Mouse (Mus musculus): Measurements from ENCODE around the gene Serinc2. TPM values are rescaled to one million over a fixed set of nuclear protein-coding genes. Genes with fewer than 3 reads are reported as not detected.

Gene Serinc2
- polyA plus RNA-seq, 1 experiment from 2014 or later = 6.3 TPM

DNA sequence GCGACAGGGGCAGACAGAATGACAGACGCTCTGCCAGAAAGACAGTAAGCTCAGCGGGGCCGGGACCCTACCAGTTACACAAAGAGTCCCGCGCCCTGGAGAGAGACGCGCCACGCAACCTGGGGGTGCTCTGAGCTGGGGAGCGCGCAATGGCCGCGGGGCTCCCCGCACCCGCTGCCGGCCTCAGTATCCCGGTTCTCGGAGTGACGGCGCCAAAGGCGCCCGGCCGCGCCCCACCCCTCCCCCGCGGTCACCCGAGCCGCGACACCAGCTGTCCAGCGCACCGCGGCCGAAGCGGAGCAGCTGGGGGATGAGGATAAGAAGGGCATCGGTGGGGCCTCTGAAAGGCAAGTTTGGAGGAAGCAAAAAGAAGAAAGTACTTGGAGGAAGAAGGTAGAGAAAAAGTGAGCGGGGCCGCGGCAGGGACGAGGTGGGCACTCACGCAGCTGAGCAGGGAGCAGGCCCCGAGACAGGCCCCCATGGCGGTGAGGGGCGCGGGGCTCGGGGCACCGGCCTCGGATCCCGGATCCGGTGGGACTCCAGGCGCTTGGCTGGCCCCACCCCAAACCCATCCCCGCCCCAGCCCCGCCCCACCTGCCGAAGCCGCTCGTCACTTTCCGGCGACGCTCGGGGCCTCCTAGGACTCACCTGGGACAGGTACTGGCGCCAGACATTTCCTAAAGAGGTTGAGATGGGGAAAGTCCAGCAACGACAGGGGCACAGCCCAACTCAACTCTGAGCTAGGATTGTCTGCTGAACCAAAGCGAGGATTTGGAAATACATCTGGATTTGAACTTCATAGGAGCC is 3.8 kb downstream of the Serinc2 start:
- 1% methylated on average over 62 of the region's 62 CpGs for WGBS
- H3K9me3 ChIP-seq (replicated peaks) = no peaks in the 10 kb centered on the region
- peak overlapping the region; percentile 98 for H3K4me2 ChIP-seq
- ATAC-seq (replicated peaks; ENCODE audit: insufficient number of reproducible peaks, insufficient read depth, low FRiP score, low read depth) = 0 out of 2 replicates have a peak, but pooled peaks have one; percentile 27
- peak overlapping the region; percentile 56 for H3K9ac ChIP-seq
- H3K27ac ChIP-seq = no peak overlapping the region
- peaks cover 16% of the 10 kb centered on the region for H3K4me1 ChIP-seq (replicated peaks)
- peak overlapping the region; percentile 59 for H3K4me3 ChIP-seq
- peaks cover 86% of the 10 kb centered on the region for H3K27me3 ChIP-seq
- no peaks in the 10 kb centered on the region for H3K36me3 ChIP-seq

DNA sequence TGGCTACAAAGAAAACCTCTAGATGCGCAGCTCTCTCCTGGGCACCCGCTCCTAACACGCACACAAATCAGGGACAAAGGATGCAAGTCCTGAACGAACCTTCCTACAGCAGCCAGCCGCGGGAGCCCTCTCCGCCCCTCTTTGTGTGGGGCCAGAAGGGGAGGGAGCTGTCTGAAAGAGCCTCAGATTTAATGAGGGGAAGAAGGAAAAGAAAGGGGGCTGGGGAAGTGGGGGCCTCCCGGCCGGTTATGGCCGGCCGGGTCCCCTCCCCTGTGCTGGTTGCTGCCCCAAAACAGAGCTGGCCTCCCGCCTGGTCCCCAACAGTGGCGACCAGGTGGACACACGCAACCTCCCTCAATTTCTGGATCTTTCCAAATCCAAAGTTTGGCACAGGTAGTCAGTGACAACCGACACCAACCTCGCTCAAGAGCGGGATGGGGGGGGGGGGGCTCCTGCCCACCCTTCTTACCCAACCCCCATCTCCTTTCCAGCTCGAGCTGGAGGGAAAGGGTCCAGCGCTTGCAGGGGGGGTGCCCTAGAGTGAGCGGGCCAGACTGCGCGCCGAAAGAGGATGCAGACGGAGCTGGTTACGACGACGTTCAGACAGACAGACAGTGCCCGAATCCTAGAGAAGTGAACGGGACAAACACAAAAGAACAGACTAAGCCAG is 4.5 kb downstream of the Serinc2 start:
- Histone ChIP-seq H3K4me2 (peak overlapping the region; percentile 98), H3K9me3 (replicated peaks) (no peaks in the 10 kb centered on the region), H3K4me1 (replicated peaks) (peaks cover 16% of the 10 kb centered on the region), H3K36me3 (no peaks in the 10 kb centered on the region), H3K27me3 (peaks cover 84% of the 10 kb centered on the region), H3K4me3 (peak overlapping the region; percentile 59), H3K27ac (peak overlapping the region; percentile 5; the same call in 1 of the 2 replicates), H3K9ac (peak overlapping the region; percentile 56)
- ATAC-seq (replicated peaks; ENCODE audit: insufficient number of reproducible peaks, insufficient read depth, low FRiP score, low read depth) = no peak
- under 1% methylated on average over 28 of the region's 29 CpGs for WGBS

DNA sequence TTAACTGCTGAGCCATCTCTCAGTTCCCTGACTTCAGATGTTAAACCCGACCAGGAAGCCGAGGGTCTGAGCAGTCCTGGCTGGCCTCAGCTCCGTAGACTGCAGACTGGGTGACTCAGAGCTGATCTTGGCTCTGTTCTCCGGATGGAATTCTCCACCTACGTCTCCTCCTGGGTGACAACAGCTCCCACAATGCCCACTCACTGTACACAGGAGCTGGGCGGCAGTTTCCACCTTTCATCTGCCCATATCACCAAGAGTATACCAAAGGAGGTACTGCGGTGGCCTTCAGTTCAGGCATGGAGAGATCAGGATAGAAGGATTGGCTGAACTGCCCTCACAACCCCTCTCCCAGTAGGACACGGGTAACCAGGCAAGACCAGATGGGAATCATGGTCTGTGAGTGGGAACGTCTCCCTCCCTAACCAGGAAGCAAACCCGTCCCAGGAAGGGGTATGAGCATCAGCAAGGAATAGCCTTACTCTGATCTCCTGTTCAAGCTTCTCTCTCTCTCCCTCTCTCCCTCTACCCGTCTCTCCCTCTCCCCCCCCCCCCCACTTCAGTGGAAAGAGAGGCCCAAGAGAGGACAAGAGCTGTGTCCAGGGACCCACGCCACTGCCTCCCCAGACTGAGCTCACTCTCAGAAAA is 5.2 kb downstream of the Serinc2 start:
- peak overlapping the region; percentile 59 for H3K4me3 ChIP-seq

DNA sequence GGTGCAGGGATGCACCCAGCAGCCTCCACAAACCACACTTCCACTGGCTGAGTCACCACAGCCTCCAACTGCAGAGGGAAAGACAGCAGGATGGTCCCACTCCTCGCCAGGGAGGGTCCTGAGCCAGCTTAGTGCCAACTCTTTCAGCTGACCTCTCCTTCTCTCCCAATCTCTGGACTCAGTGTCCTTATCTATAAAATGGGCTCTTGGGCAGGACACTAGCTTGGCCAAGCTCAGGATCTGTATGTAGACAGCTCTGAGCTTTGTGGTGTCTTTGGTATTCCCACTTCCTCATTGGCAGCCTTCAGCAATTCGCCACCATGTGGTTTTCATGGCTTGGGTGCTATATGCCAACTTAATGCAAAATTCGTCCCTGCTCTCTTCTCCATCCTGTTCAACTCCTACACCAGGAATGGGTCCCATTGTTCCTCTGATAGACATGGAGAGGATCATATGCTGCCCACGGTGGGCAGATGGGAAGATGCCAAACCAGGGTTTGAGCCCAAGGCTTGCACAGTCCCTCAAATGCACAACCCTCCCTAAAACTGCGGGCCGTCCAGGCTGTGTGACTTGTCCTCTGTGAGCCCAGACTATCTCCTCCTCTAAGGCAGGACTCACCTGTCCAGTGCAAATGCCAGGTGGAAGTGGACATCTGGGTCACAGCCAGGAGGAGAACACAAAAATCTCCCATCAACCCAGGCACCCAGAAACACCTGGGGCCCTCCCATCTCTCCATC is 8.2 kb downstream of the Serinc2 start:
- peaks cover 18% of the 10 kb centered on the region for H3K4me1 ChIP-seq (replicated peaks)
- H3K27me3 ChIP-seq = peaks cover 54% of the 10 kb centered on the region
- no peak overlapping the region for H3K4me3 ChIP-seq
- ATAC-seq (replicated peaks; ENCODE audit: insufficient number of reproducible peaks, insufficient read depth, low FRiP score, low read depth) = no peak
- WGBS = 71% methylated on average over 6 of the region's 6 CpGs
- H3K4me2 ChIP-seq = no peak overlapping the region
- no peak overlapping the region for H3K27ac ChIP-seq
- H3K9ac ChIP-seq = no peak overlapping the region
- no peaks in the 10 kb centered on the region for H3K36me3 ChIP-seq
- H3K9me3 ChIP-seq (replicated peaks) = no peaks in the 10 kb centered on the region

More for the DNA sequence above, 5.2 kb downstream of the Serinc2 start:
- Histone ChIP-seq H3K4me2 (peak overlapping the region; percentile 98), H3K27ac (peak overlapping the region; percentile 5; the same call in 1 of the 2 replicates), H3K9ac (0 out of 2 replicates have a peak overlapping the region, but pooled peaks have one; percentile 56), H3K36me3 (no peaks in the 10 kb centered on the region), H3K27me3 (peaks cover 82% of the 10 kb centered on the region), H3K4me1 (replicated peaks) (peaks cover 16% of the 10 kb centered on the region), H3K9me3 (replicated peaks) (no peaks in the 10 kb centered on the region)
- ATAC-seq (replicated peaks; ENCODE audit: insufficient number of reproducible peaks, insufficient read depth, low FRiP score, low read depth) = no peak
- 10% methylated on average over 11 of the region's 12 CpGs for WGBS

DNA sequence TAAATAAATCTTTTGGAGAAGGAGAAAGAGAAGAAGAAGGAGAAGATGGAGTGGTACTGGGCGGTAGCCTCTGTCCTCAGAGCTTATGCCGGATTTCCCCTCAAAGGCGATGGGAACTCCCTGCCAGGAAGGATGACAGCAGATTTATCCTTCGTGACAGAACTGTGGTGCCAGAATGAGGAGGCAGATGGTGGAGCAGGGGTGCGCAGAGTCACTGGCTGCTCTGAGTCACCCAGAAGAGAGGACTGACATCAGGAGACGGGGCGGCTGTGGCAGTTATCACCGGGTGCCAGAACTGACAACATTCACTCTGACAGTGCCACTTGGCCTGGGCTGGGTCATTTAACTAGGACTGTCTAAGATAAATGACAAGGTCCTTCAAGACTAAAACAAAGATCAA is 8.9 kb downstream of the Serinc2 start:
- H3K4me2 ChIP-seq = no peak overlapping the region
- no peaks in the 10 kb centered on the region for H3K36me3 ChIP-seq
- H3K27ac ChIP-seq = no peak overlapping the region
- H3K4me1 ChIP-seq (replicated peaks) = peaks cover 14% of the 10 kb centered on the region
- no peaks in the 10 kb centered on the region for H3K9me3 ChIP-seq (replicated peaks)
- WGBS = 60% methylated on average over 8 of the region's 8 CpGs
- H3K4me3 ChIP-seq = no peak overlapping the region
- ATAC-seq (replicated peaks; ENCODE audit: insufficient number of reproducible peaks, insufficient read depth, low FRiP score, low read depth) = no peak
- no peak overlapping the region for H3K9ac ChIP-seq
- peaks cover 47% of the 10 kb centered on the region for H3K27me3 ChIP-seq

DNA sequence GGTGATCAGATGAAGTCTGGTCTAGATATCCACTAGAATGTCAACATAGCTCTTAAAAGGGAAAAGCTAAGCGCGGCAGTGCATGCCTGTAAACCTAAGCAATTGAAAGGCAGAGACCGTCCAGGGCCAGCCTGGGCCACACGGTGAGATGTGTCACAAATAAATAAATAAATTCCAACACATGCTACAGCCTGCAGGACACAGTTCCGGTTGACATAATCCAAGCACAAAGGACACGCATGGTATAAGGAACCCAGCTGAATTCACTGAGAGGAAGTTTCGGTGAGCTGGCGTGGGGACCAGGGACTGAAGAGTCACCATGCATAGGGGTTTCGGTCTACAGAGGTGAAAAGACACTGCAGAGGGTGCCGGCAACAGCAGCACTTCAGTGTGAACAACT is 10.3 kb downstream of the Serinc2 start:
- Histone ChIP-seq H3K4me3 (no peak overlapping the region), H3K4me2 (no peak overlapping the region), H3K4me1 (replicated peaks) (peaks cover 4% of the 10 kb centered on the region), H3K9ac (no peak overlapping the region), H3K36me3 (no peaks in the 10 kb centered on the region), H3K9me3 (replicated peaks) (no peaks in the 10 kb centered on the region), H3K27ac (no peak overlapping the region), H3K27me3 (peaks cover 46% of the 10 kb centered on the region)
- ATAC-seq (replicated peaks; ENCODE audit: insufficient number of reproducible peaks, insufficient read depth, low FRiP score, low read depth) = no peak
- WGBS = 85% methylated on average over 10 of the region's 10 CpGs

DNA sequence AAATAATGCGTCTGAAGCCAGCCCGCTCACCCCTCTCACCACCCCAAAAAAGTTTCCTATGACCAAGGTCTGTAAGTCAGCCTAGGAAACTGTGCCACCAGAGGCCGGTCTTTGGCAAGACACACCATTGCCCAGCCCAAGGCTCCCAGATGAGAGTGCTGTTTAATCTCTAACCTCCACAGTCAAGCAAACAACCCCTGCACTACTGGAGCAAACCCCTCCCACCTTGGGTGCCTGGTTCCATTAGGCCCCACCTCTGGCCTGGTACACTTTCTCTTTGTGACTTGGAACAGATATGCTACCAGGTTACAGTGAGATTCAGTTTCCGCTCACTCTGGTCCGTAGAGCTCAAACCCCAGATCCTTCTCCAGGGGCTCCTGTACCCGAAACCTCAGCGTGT is 11.9 kb downstream of the Serinc2 start:
- WGBS = 74% methylated on average over 7 of the region's 7 CpGs
- ATAC-seq (replicated peaks; ENCODE audit: insufficient number of reproducible peaks, insufficient read depth, low FRiP score, low read depth) = no peak

DNA sequence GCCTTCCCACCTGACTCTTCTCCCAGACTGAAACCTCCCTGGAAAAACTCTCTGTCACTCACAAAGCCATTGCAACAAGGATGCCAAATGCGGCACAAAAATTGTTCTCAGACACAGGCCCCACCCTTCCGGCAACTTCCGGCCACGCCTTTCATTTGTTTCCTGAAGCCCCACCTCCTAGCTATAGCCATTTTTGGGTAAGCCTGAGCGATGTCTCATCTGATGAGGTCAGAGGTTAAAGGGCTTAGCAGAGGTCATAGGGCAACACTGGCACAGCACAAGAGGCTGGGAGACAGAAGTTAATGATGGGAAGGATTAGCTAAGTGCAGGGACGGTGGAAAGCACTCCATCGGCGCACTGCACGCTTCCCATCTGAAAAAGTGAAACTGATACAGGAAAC is 12.4 kb downstream of the Serinc2 start:
- Histone ChIP-seq H3K9me3 (replicated peaks) (no peaks in the 10 kb centered on the region), H3K27me3 (peaks cover 32% of the 10 kb centered on the region), H3K4me1 (replicated peaks) (peaks cover 2% of the 10 kb centered on the region; the same call in 1 of the 2 replicates), H3K27ac (no peak overlapping the region), H3K36me3 (no peaks in the 10 kb centered on the region), H3K4me2 (no peak overlapping the region), H3K9ac (no peak overlapping the region), H3K4me3 (no peak overlapping the region)
- no peak for ATAC-seq (replicated peaks; ENCODE audit: insufficient number of reproducible peaks, insufficient read depth, low FRiP score, low read depth)
- 63% methylated on average over 9 of the region's 9 CpGs for WGBS

More for the DNA sequence above, 11.9 kb downstream of the Serinc2 start:
- Histone ChIP-seq H3K27me3 (peaks cover 37% of the 10 kb centered on the region), H3K4me2 (no peak overlapping the region), H3K9me3 (replicated peaks) (no peaks in the 10 kb centered on the region), H3K4me3 (no peak overlapping the region), H3K36me3 (no peaks in the 10 kb centered on the region), H3K9ac (no peak overlapping the region), H3K4me1 (replicated peaks) (peaks cover 2% of the 10 kb centered on the region; the same call in 1 of the 2 replicates), H3K27ac (no peak overlapping the region)

DNA sequence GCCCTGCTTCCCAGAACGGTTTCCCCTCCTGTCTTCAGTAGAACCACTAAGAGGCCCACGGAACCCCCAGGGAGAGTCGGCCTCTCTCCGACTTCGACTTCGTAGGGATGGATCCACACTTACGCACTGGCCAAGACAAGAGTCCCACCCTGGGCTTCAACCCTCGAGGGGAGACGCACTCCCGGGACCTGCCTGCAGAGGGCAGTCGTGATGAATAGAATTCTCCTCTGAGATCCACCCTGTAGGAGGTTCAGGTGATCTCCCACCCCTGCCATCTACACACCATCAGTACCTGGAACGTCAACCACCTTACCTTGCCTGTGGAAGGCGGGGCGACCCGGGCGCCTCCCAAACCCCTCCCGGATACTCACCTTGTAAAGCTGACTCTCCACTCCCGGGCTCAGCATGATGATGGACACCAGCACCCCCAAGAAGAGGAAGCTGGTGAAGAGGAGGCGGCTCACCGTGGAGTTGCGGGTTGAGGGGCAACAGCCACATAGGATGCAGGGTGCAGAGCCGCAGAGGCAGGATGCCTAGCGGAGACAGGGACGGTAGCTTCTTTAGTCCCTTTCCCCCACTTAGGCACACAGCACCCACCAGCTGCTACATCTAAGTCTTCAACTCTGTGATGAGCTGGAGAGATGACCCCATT is 14.2 kb downstream of the Serinc2 start:
- no peak overlapping the region for H3K9ac ChIP-seq
- no peak for ATAC-seq (replicated peaks; ENCODE audit: insufficient number of reproducible peaks, insufficient read depth, low FRiP score, low read depth)
- 18% methylated on average over 24 of the region's 24 CpGs for WGBS

DNA sequence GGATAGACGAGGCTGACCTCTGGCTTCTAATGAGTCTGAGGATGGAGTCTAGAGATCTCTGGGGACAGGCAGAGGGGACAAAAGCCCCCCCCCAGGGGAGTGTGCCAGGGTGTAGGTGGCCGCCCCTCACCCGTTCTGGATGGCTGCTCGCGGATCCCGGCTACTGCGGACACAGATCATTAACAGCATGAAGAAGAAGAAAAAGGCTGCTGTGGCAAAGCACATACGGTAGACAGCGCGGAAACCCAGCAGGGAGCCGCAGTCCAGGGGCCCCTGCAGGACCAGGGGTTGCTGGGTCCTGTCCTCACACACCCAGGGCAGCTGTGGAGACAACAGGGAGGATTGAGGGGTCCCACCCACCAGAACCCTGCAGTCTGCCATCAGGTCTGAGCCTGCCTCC is 14.9 kb downstream of the Serinc2 start:
- no peaks in the 10 kb centered on the region for H3K36me3 ChIP-seq
- H3K27ac ChIP-seq = no peak overlapping the region
- no peak overlapping the region for H3K4me3 ChIP-seq
- no peak for ATAC-seq (replicated peaks; ENCODE audit: insufficient number of reproducible peaks, insufficient read depth, low FRiP score, low read depth)
- no peak overlapping the region for H3K4me2 ChIP-seq
- WGBS = 31% methylated on average over 11 of the region's 11 CpGs
- peaks cover 2% of the 10 kb centered on the region; the same call in 1 of the 2 replicates for H3K4me1 ChIP-seq (replicated peaks)
- no peaks in the 10 kb centered on the region for H3K9me3 ChIP-seq (replicated peaks)
- no peak overlapping the region for H3K9ac ChIP-seq
- peaks cover 20% of the 10 kb centered on the region for H3K27me3 ChIP-seq

More for the DNA sequence above, 14.2 kb downstream of the Serinc2 start:
- Histone ChIP-seq H3K4me3 (no peak overlapping the region), H3K36me3 (no peaks in the 10 kb centered on the region), H3K9me3 (replicated peaks) (no peaks in the 10 kb centered on the region), H3K4me1 (replicated peaks) (peaks cover 2% of the 10 kb centered on the region; the same call in 1 of the 2 replicates), H3K27me3 (peaks cover 20% of the 10 kb centered on the region), H3K4me2 (no peak overlapping the region; the same call in 1 of the 2 replicates), H3K27ac (no peak overlapping the region)

Data from heart, embryonic 15.5 days (tissue).